In the genomic region with DNA sequence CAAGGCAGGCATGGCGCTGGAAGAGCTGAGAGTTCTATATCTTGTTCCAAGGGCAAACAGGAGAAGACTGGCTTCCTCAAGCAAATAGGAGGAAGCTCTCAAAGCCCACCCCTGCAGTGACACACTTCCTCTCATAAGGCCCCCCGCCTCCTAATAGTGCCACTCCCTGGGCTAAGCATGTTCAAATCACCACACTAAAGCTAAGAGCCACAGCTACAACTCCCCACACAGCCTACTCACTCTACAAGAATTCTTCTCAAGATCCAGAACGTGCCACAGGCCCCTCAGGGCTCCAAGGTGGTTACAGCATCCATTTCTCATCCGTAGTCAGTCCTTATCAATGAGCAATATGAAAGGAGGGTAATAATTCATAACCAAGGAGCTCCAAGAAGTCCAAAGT, we compare ENCODE assay signal across 15 mouse cellular contexts.
"Had no signal": no experiment of that assay in that cellular context is flagged by ENCODE, and none has a peak within 500 bp of the region (broad histone marks: within the 10 kb centered on the region; RNA-seq: fewer than 3 reads in every experiment).

No protein-coding gene starts in this region.

- H3K4me3 ChIP-seq: neural tube, embryonic 13.5 days; neural tube, embryonic 15.5 days; stomach, embryonic 15.5 days had no signal

- H3K4me1 ChIP-seq: neural tube, embryonic 13.5 days; neural tube, embryonic 15.5 days; stomach, embryonic 15.5 days had no signal

- DNase-seq: right cerebral cortex, adult 18-20 months; right cerebral cortex, postnatal 14 days; right cerebral cortex, postnatal 25 days; right cerebral cortex, postnatal 4 days; spleen, adult 18-20 months; thymus, adult 18-20 months; thymus, adult 2 months; thymus, postnatal 14 days; thymus, postnatal 25 days; thymus, postnatal 36 days; thymus, postnatal 4 days had no signal

- H3K9me3 ChIP-seq: neural tube, embryonic 13.5 days; neural tube, embryonic 15.5 days; stomach, embryonic 15.5 days had no signal

- H3K27ac ChIP-seq: neural tube, embryonic 13.5 days; neural tube, embryonic 15.5 days; stomach, embryonic 15.5 days; stomach, postnatal 0 days had no signal

- H3K27me3 ChIP-seq: neural tube, embryonic 13.5 days; neural tube, embryonic 15.5 days; stomach, embryonic 15.5 days had no signal

- H3K4me2 ChIP-seq: neural tube, embryonic 13.5 days; neural tube, embryonic 15.5 days; stomach, embryonic 15.5 days had no signal

- H3K9ac ChIP-seq: neural tube, embryonic 13.5 days; neural tube, embryonic 15.5 days; stomach, embryonic 15.5 days had no signal

- H3K36me3 ChIP-seq: neural tube, embryonic 13.5 days; neural tube, embryonic 15.5 days; stomach, embryonic 15.5 days had no signal
